Mouse (Mus musculus): ENCODE results near the gene Prr22. TPM values are rescaled to one million over a fixed set of nuclear protein-coding genes. Genes with fewer than 3 reads are reported as not detected.

Gene Prr22
- total and polyA plus RNA-seq, 3 experiments, result 0.15 to 1.3 (median 0.93) TPM

GRCm38 (mm10) chr17:56727029-56727649 is 42.9 kb upstream of the Prr22 start:
- Histone ChIP-seq H3K36me3 (replicated peaks in 1 of 2; ENCODE audit: control insufficient read depth in 1 of 2, insufficient read depth in 1 of 2, low read length in 1 of 2) (peaks cover 14 to 26% of the 10 kb centered on the region in 2 experiments), H3K4me2 (ENCODE audit: insufficient read depth, low read depth, poor library complexity, severe bottlenecking) (peak overlapping the region; percentile 5; the same call in 1 of the 2 replicates), H3K9me3 (replicated peaks; ENCODE audit: low read length) (no peaks in the 10 kb centered on the region), H3K9ac (ENCODE audit: insufficient read depth, low read depth) (no peak overlapping the region), H3K27me3 (replicated peaks) (peaks cover 29% of the 10 kb centered on the region), H3K79me2 (replicated peaks; ENCODE audit: control insufficient read depth, extremely low read depth, insufficient read depth, poor library complexity, severe bottlenecking) (no peaks in the 10 kb centered on the region), H3K4me1 (ENCODE audit: control insufficient read depth in 1 of 2, insufficient read depth in 2 of 2) (peaks cover 6 to 24% of the 10 kb centered on the region in 2 experiments), H3K4me3 (replicated peaks in 1 of 3; ENCODE audit: low read depth in 2 of 3, low read length in 2 of 3, poor library complexity in 1 of 3) (peak overlapping the region in 1 of 3 experiments; percentile 3), H3K27ac (ENCODE audit: insufficient read depth, low read depth) (no peak overlapping the region)
- TF ChIP-seq NRF1 (IDR thresholded peaks at IDR 0.05; ENCODE audit: low read depth, low read length) (no peak), MEF2A (IDR thresholded peaks at IDR 0.05; ENCODE audit: borderline replicate concordance, low read depth, low read length) (no peak), SIN3A (IDR thresholded peaks at IDR 0.05; ENCODE audit: low read length) (0 out of 2 replicates have a peak, but pooled peaks have one; percentile 29), PAX5 (IDR thresholded peaks at IDR 0.05; ENCODE audit: low read length) (no peak), ELF1 (IDR thresholded peaks at IDR 0.05; ENCODE audit: low read depth, low read length) (no peak), POLR2AphosphoS2 (IDR thresholded peaks at IDR 0.05; ENCODE audit: low read depth, low read length) (no peak), JUN (IDR thresholded peaks at IDR 0.05; ENCODE audit: insufficient read depth, low read depth, low read length) (no peak), CTCF (conservative IDR thresholded peaks at IDR 0.05 in 1 of 2, IDR thresholded peaks at IDR 0.05 in 1 of 2; ENCODE audit: low read depth in 2 of 2, low read length in 2 of 2) (no peak), TCF12 (IDR thresholded peaks at IDR 0.05; ENCODE audit: low read depth, low read length) (peak; percentile 51; the same call in 1 of the 2 replicates), MYC (IDR thresholded peaks at IDR 0.05; ENCODE audit: low read depth, low read length) (no peak), IRF4 (IDR thresholded peaks at IDR 0.05; ENCODE audit: low read depth, low read length) (no peak), CHD2 (IDR thresholded peaks at IDR 0.05; ENCODE audit: low read length) (no peak), HCFC1 (IDR thresholded peaks at IDR 0.05; ENCODE audit: low read depth, low read length) (no peak), ZMIZ1 (IDR thresholded peaks at IDR 0.05; ENCODE audit: low read depth, low read length) (no peak), MAZ (IDR thresholded peaks at IDR 0.05; ENCODE audit: low read depth, low read length) (0 out of 2 replicates have a peak, but pooled peaks have one; percentile 13), MAX (IDR thresholded peaks at IDR 0.05; ENCODE audit: low read length) (no peak), SMC3 (IDR thresholded peaks at IDR 0.05; ENCODE audit: low read depth, low read length) (no peak), JUND (conservative IDR thresholded peaks at IDR 0.05; ENCODE audit: low read depth, low read length) (no peak), BHLHE40 (IDR thresholded peaks at IDR 0.05; ENCODE audit: low read depth, low read length) (peak; percentile 51; the same call in 1 of the 2 replicates), GABPA (IDR thresholded peaks at IDR 0.05; ENCODE audit: insufficient replicate concordance, low read depth, low read length) (no peak), MAFK (IDR thresholded peaks at IDR 0.05; ENCODE audit: insufficient replicate concordance, low read length) (no peak), CHD1 (IDR thresholded peaks at IDR 0.05; ENCODE audit: low read depth, low read length) (no peak), ETS1 (conservative IDR thresholded peaks at IDR 0.05; ENCODE audit: low read depth, low read length) (no peak), POLR2A (IDR thresholded peaks at IDR 0.05; ENCODE audit: low read depth, low read length) (no peak)
- dilution Hi-C loops (cut with MboI; ENCODE audit: extremely low pct_ligation_motif_present, extremely low pct_unique_long_range_greater_than_20kb, low sequenced_read_pairs) (no loop called here), in situ Hi-C loops (cut with MboI; ENCODE audit: low pct_ligation_motif_present, low pct_unique_long_range_greater_than_20kb, low sequenced_read_pairs) (no loop called here)
- DNase-seq (ENCODE audit: extremely low read depth), result no peak
